Mouse (Mus musculus) A20 (cell line): ENCODE data around the gene Tinf2.

Experiments used
- DNase-seq: peaks from one replicate; pipeline ENCODE4 v3.0.0-alpha.2; 2011; ENCODE audit warnings: low read depth, low spot score

Tinf2 gene

DNA sequence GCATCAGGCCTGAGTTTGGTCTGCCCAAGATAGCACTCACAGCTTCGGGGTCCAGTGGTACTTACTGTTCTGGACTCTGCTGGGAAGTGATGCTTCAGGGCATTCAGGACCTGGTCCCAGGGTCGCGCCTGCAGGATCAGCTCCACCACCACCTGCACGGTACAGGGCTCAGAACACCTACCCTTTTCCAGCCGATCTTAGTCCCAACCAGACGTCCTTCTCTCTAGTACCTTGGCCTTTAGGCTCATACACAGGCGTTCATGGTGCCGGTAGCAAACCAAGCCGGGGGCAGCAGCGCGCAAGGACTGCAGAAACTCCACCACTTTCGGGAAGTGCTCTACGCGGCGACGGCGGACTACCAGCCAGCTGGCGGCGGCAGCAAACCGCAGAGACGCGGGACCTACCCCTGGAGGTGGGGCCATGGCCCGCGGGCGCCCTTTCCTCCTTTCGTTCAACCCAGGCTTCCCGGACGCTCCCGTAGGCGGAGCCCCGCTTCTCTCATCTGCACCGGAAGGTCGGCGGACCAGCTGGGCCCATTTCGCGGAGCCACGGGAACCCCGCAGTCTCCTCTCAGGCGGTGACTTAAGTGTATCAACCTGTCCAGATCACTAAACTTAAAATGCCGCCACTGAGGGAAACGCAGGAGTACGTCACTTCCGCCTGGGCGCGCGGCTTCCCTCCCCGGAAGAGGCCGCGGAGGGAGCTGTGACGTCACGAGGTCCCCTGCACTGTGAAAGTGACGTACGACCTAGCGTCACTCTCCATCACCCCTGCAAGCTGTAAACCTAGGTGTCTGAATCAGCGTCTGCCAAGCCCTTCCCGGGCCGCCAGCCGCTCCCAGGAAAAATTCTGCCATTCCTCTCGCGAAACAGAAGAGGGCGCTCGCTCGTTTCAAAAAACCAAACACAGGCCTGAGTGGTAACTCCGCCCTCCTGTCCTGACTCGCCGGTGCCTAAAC lies at the start of gene Tinf2:
Gene Tinf2 (minus strand): TSS at position 661 of the 958 bp plus-strand sequence.
- peak; percentile 99 for DNase-seq

DNA sequence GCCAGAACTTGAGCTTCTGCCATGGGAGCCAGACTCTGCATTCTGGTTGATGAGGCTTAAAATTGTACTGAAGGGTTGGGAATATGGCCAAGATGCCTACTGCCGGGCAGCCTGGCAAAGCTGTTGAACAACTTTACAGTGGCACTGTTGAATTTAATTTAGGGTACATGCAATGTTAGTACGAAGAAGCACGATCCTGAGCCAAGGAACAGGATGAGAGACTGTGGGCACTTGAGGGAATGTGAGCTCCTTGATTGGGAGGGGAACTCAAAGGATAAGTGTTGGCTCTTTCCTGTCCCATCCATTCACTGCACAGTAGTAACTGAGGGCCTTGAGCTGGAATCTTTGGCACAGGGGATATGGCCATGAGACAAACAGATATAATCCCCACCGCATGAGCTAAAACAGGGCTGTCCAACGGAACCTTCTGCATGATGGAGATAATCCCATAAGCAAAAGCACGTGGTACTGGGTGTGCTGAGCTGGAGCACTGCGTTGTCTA lies 49.0 kb upstream of the Tinf2 start:
- DNase-seq, result no peak

DNA sequence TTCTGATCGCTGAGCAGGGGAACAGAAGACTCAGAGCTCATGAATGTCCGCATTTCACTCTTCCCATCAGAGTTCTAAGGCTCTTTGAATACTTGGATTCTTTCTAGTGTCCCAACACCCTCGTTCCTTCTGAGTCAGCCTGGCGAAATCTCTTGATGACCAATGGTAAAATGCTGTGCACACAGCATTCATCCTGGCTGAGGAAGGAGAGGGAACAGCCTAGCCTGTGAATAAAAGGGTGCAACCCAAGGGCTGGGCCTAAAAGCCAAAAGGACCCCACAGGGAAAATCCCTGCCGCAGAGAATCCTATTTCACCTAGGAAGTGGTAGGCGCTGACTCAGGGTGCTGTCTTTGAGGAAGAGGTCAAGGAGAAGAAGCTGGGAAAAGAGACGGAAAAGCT lies 48.5 kb upstream of the Tinf2 start:
- DNase-seq, result no peak

GRCm38 (mm10) chr14:55727889-55728685 lies 46.5 kb upstream of the Tinf2 start:
- peak; percentile 68 for DNase-seq

DNA sequence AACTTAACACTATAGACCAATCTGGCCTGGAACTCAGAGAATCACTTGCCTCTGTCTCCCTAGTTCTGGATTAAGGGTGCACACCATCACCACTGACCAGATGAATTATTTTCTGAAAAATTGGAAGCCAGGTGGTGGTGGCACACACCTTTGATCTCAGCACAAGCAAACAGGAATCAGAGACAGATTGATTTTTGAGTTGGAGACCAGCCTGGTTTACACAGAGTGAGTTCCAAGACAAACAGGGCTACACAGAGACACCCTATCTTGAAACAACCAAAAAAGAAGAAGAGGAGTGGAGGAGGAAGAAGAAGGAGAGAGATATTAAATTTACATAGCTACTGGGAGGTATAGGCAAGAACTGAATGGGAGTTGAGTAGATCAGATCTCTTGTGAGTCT lies 44.6 kb upstream of the Tinf2 start:
- DNase-seq, result peak; percentile 22

DNA sequence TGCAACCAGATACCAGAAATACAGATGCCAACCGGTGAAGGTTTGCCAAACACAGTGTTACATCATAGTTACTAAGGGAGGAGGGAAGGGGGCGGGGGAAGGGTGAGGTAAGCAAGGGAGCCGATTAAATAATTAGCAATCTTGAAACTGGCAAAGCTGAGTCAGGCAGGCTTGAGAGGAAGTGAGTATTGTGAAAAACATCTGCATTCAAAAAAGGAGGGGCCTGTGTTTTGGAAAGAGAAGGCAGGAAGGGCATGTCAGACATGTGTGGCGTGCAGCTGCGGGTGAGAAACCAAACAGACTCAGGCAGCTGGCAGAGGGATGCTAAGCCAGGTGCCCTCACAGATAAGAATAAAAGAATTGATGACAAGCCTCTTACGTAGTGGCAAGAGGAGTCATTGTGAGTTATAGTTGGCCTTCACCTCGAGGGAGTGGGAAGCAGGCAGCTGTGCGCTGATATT lies 42.8 kb upstream of the Tinf2 start:
- DNase-seq, result peak; percentile 94

GRCm38 (mm10) chr14:55723433-55723832 lies 41.8 kb upstream of the Tinf2 start:
- DNase-seq, result peak; percentile 50

- no peak for DNase-seq
These were observed 40.9 kb upstream of the Tinf2 start for GRCm38 (mm10) chr14:55722438-55722945.

DNA sequence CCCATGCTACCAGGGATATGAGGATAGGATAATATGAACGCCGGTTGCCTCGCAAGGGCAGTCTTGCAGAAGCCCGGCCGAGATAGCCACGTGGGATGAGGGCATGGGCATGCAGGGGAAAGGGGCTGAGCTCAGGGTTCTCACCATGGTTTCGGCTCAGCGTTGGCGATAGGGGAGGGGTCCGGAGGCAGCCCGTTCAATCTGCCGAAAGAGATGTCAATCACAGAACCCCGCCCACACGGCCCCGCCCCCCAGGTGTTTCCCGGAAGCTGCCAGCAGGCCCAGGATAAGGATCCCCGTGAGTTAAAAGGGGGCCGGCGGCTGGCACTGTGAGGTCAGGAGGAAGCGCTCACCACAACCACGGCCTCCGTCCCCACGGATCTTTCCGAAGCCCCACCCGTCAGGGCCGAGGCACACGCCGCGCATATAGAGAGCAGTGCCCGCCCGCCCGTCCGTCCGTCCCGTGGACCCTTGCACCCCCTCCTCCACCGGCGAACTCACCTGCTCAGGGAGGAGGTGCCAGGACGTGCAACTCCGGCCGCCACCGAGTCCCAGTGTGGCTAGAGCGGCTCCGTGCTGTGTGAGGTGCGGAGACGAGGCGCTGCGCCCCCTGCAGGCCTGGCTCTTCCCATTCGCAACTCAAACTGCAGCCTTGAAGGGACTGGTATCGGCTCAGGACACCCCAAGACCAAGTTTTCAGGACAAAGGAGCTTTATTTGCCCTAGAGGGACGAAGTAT lies 40.2 kb upstream of the Tinf2 start, which contains the start of gene Rabggta:
Gene Rabggta (minus strand): TSS at position 564 of the 738 bp plus-strand sequence.
- DNase-seq, result peak; percentile 98

DNA sequence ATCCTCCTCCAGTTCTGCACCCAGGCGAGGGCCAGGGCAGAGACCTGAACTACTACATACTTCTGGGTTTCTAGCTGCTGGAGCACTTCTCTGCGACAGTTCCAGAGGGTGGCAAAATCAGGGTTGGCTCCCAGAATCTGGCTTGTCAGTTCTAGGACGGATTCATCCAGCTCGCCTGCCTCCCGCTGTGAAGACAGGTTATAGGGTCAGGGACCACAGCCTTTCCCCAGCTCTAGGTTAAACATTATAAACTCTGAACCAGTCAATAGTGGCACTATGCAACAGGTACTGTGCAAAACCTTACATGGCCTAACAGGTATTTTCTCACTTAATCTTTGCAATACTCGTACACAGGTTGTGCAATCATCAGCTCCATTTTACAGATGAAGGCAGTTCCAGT lies 39.5 kb upstream of the Tinf2 start:
- no peak for DNase-seq

DNA sequence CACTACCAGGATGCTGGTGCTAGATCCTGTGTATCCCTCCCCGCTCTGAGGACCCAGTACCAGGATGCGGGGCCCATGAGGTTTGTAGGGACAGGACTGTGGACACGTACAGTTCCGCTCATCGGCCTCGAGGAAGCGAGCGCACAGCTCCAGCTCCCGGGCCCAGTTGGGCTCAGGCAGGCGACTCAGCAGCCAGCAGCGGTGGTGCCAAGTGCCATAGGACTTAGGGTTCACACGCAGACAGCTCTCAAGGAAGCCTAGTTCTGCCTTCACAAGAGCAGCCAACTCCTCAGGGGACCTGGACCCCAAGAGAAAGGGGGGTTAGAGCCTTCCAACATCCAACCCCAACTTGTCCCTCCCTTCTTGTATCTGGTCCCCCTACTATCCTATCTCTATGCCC lies 39.0 kb upstream of the Tinf2 start:
- DNase-seq, result no peak

GRCm38 (mm10) chr14:55719737-55720136 lies 38.1 kb upstream of the Tinf2 start:
- DNase-seq, result no peak

GRCm38 (mm10) chr14:55716884-55717283 lies 35.3 kb upstream of the Tinf2 start:
- DNase-seq, result no peak

DNA sequence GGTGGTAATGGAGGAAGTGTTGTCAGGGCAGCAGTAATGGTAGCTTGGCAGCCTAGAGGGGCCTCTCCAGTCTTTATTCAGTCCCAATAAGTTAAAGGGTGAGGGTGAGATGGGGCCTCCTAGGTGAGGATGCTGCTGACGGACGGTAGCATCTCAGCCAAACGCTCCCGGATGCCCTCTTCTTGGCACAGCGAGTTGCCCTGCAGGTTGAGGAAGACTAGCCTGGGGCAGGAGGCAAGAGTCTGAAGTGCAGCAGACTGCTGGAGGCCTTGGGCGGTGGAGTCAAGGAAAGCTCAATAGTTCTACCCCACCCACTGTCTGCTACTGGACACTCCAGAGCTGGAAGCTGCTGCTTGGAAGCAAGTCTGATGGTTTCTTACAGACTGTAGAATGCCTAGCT lies 34.7 kb upstream of the Tinf2 start:
- no peak for DNase-seq

GRCm38 (mm10) chr14:55714893-55715292 lies 33.3 kb upstream of the Tinf2 start:
- no peak for DNase-seq

DNA sequence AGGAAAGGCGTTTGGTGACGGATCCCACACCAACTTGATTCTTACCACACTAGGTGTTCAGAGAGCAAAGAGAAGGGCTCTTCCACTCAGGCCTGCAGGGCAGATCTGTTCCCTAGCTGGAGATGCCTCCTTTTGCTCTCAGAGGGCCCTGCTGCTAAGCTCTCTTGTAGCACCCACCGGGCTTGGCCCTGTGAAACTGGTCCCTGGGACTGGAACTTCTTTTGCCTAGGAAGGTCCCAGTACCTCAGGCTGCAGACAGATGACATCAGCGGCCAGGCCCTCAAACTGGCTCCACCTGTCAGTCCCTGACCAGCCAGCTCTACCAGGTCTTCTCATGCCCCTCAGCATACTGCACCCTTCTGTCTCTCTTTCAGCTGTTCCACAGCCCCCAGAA lies 32.1 kb upstream of the Tinf2 start, which contains the start of gene Tgm1:
Gene Tgm1 (minus strand): TSS at position 198 of the 394 bp plus-strand sequence.
- no peak for DNase-seq

DNA sequence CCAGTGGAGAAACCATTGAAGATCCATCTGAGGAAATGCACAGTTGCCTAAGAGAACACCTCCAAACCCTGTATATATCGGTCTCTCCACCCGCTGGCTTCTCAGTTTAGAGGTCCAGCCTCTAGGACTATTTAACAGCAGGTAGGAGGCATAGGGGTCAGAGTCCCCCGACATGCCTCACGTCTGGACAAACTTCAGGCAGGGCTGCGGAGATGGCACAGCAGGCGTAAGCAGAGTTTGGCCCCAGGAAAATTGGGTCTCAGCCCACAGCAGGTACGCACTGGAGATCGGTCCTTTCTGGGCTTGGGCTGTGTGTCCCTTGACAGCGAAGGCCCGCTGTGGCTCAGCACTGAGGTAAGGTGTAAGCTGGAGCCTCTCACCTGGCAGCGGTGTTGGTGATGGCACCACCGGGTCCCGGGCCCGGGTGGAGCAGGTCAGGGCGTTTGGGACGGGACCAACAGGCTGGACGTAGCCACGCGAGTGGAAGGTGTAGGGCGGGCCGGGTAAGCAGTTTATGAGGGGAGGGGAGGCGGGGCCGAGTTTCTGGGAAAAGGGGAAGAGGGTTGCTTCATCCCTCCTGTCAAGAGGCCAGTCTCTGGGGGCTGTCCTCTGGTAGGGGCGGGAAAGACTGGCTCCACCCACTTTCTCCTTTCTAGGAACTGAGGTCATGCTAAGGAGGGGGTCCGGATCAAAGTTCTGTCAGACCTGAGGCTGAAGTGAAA lies 31.5 kb upstream of the Tinf2 start:
- DNase-seq, result no peak

DNA sequence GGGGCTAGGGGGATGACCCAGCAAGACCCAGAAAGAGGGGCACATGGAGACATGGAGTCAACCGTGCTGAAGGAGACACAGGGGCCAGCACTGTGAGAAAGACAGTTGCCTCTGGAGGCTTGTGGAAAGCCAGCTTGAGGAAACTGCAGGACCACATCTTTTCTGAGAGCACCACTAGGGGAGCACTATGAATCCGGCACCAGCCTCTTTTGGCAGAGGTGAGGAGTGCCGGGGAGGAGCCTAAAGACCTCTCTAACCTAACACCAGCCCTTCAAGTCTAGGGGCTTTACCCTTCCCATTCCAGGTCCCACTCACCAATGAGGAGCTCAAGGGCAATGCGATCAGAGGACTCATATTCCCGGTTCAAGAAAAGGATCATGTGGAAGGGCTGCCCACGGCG lies 30.2 kb upstream of the Tinf2 start:
- no peak for DNase-seq

- DNase-seq, result no peak
These were observed 27.9 kb upstream of the Tinf2 start for GRCm38 (mm10) chr14:55709509-55709908.

DNA sequence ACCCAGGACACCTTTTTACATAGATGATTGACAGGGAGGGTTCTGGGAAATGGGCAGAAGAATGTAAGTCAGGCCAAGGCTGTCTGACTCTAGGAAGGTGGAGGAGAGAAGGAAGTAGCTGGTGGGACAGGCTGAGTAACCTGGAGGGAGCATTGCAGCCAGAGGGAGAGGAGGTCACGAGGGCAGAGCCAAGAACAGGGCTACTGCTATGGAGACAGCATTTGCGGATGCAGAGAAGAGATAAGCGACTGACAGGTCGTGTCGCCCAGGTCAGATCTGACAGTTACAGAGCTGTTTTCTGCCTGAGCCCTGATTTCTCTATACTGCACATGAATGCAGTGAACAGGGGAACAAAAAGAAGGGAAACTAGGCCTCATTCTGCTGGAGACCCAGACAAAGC lies 25.8 kb upstream of the Tinf2 start:
- DNase-seq, result no peak
